Mouse (Mus musculus) kidney, adult 2 months (tissue): ENCODE data around the gene Cope.

Source experiments
- CTCF ChIP-seq: fragments of 200-500 bp; conservative IDR thresholded peaks from 2 replicates; pipeline ENCODE4 v1.5.1; 2011; ENCODE audit warnings: low read depth, mild to moderate bottlenecking, control low read depth, low read length, moderate library complexity, mixed read lengths; ENCODE audit not compliant: insufficient read depth, insufficient read length
- POLR2A ChIP-seq: fragments of 200-500 bp; IDR thresholded peaks from one replicate; pipeline ENCODE4 v1.6.1; 2011; ENCODE audit warnings: low read depth, low read length, control low read depth

DNA sequence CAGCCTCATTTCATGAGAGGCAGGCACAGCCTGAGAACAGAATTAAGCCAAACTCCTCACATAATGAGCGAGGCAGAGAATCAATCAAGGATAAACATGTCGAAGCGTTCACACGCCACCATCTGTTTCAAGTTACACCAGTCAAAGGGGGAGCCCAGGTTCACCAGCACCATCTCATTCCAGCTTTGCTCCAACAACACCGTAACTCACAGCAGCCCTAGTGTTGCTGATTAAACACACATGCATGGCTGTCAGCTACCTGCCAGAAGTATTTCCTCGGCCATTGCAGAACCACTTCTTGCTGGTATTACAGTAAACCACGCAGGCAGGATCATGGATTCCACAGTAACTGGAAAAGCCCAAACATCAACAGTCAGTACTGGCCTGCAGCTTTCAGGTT lies 40.8 kb downstream of the Cope start:
- TF ChIP-seq CTCF (no peak), POLR2A (no peak)
